Mouse (Mus musculus) spleen, adult 2 months (tissue): Measurements from ENCODE around the gene Gm5592. TPM values are rescaled to one million over a fixed set of nuclear protein-coding genes. Genes with fewer than 3 reads are reported as not detected.
"Not testable (repeated sequence)": the region's sequence is repeated elsewhere in the genome, so short reads cannot be mapped to it uniquely, and the experiment has no call there.

Experiments used
- DNase-seq, 2 experiments: peaks; one replicate each; pipeline versions ENCODE4 v3.0.0 to v3.0.0-alpha.2; 2012 to 2021; ENCODE audit warnings: low spot score in 2 of 2, low read depth in 1 of 2
- H3K27ac ChIP-seq: fragments of 200-500 bp; 2 replicates; pipeline ENCODE4 v1.5.1; 2012; ENCODE audit warnings: low read length, inconsistent platforms; ENCODE audit not compliant: insufficient read depth
- H3K27me3 ChIP-seq: fragments of 200-500 bp; 2 replicates; pipeline ENCODE4 v1.6.1; 2012; ENCODE audit warnings: mild to moderate bottlenecking, moderate library complexity, low read length, inconsistent platforms; ENCODE audit not compliant: control insufficient read depth, insufficient read depth
- H3K36me3 ChIP-seq: fragments of 200-500 bp; 2 replicates; pipeline ENCODE4 v1.6.1; 2012; ENCODE audit warnings: mild to moderate bottlenecking, low read length, inconsistent platforms; ENCODE audit not compliant: control insufficient read depth, insufficient read depth
- H3K4me1 ChIP-seq: fragments of 200-500 bp; 2 replicates; pipeline ENCODE4 v1.6.1; 2011; ENCODE audit warnings: inconsistent platforms; ENCODE audit not compliant: control insufficient read depth, insufficient read depth, insufficient read length
- H3K4me3 ChIP-seq: fragments of 200-500 bp; 2 replicates; pipeline ENCODE4 v1.5.1; 2011; ENCODE audit warnings: mild to moderate bottlenecking, inconsistent platforms; ENCODE audit not compliant: insufficient read depth, insufficient read length; ENCODE audit errors: extremely low read depth
- CTCF ChIP-seq: fragments of 200-500 bp; IDR thresholded peaks from 2 replicates; pipeline ENCODE4 v1.5.1; 2011; ENCODE audit warnings: mild to moderate bottlenecking, inconsistent platforms; ENCODE audit not compliant: insufficient read depth, insufficient read length, insufficient replicate concordance; ENCODE audit errors: extremely low read depth
- POLR2A ChIP-seq: fragments of 200-500 bp; IDR thresholded peaks from 2 replicates; pipeline ENCODE4 v1.6.1; 2011; ENCODE audit warnings: low read depth, low read length, inconsistent platforms
- WGBS: fragments of 180-500 bp; shearing (Covaris S2); methylation state at CpG from one replicate; pipeline ENCODE4 v1.1.7; 2018; 5-methylcytosine and 5-hydroxymethylcytosine counted together
- polyA plus RNA-seq: library from polyadenylated mRNA; depleted of rRNA; stranded (reverse); fragments of >200 nt; gene quantifications from 2 replicates; pipeline ENCODE4 v1.2.3, GENCODE M21; 2012; rRNA removed

Gm5592 gene
- polyA plus RNA-seq = not detected in 2 replicates

DNA sequence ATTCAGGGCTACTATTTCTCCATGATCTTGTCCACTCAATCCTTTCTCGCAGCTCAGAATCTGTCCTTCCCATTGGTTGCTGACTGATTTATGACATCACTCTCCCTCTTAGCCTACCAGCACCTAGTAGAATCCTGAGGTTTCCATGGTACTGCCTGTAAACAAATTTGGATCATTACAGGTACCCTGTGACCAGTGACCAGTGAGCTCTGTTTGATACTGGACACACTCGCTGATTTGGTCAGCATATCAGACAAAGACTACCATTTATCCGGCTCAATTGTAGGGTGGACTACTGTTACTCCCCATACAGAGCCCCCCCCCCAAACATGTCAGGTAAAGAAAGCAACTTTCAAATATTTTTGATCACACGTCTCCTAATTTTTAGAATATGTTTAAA, at the start of gene Gm5592:
TSS of gene Gm5592 (plus strand) at position 301 of the 400 bp plus-strand sequence.
- H3K4me3 ChIP-seq = not testable (repeated sequence)

DNA sequence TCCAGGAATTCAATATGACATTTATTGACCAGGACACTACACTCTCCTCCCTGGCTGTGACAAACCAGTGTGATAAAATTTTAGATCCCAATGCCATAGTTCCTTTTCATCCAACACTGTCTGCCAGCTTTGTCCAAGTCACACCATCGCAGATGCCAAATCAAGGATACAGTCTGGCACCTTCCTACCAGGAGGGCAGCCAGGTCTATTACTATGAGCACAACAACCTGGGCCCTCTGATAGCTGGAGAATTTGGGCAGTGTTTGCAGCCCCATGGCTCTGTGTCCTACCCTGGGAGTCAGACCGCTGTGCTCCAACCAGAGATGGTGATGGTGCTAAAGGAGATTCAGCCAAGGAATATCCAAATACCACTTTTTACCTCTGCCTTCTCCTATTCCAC, 2.2 kb downstream of the Gm5592 start:
- not testable (repeated sequence) for H3K27me3 ChIP-seq, H3K4me1 ChIP-seq, H3K36me3 ChIP-seq, DNase-seq, H3K27ac ChIP-seq, H3K4me3 ChIP-seq
- WGBS = 93% methylated on average over 2 of the region's 2 CpGs

More for the DNA sequence above, at the start of gene Gm5592:
- H3K4me1 ChIP-seq, H3K27ac ChIP-seq, H3K27me3 ChIP-seq, DNase-seq, H3K36me3 ChIP-seq: not testable (repeated sequence)
- 84% methylated on average over 4 of the region's 4 CpGs for WGBS

DNA sequence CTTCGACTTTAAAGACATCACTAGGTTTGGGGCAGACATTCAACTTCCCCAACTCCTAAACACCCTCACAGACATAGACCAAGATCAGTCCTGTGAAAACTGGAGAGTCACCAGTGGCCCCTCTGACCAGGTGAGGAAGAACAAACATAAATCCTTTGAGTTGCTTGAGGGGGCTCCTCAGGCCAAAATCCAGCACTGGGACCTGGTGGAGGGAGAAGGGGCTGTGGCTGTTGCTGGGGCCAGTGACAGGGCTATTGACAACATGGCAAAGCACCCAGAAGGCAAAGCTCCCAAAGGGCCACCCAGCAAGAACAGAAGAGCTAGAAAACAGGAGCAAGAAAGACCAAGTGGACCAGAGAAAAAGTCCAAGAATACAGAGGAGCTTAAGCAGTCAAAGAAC, 4.2 kb downstream of the Gm5592 start:
- not testable (repeated sequence) for DNase-seq, H3K4me1 ChIP-seq, H3K4me3 ChIP-seq, H3K27ac ChIP-seq, H3K36me3 ChIP-seq, H3K27me3 ChIP-seq
- WGBS = no CpG with 5 or more reads among the region's 1 CpGs

DNA sequence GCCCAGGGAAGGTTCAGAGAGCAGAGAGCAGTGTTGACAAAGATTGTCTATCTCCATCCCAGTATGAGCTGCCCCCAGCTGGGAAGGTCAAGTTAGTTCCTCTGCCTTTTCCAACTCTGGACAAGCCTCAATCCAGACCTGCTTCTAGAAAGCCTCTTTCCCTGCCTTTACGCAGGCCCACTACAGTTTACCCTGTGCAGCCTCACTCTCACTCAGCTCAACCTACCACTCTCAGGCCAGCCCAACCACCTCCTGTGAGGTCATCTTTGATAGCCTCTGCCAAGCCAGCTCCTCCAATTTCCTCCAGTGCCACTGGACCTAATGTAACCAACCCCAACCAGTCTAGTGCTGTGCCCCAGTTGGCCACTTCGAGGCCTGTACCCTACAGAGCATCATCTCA, 4.9 kb downstream of the Gm5592 start:
- not testable (repeated sequence) for H3K27ac ChIP-seq, H3K4me1 ChIP-seq, DNase-seq, H3K27me3 ChIP-seq, H3K36me3 ChIP-seq, H3K4me3 ChIP-seq
- WGBS = 55% methylated on average over 2 of the region's 2 CpGs

DNA sequence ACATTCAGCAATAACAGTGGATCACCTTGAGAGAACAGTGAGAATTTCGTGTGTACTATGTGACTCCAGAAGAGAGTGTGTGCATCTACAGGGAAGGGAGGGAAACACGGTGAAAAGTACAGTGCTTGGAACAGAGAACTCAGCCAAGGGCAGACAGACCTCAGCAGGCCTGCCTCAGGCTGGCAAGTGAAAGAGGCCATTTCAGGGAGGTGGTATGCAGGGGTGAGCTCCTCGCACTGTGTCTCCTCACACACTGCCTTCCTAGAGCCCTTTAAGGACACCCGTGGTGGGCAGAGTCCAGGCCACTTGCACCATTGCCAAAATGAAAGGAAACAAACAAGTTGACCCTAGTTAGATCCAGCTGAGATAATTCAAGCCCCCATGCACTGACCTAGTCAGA, 40.0 kb downstream of the Gm5592 start:
- Histone ChIP-seq H3K4me3 (no peak overlapping the region), H3K36me3 (no peaks in the 10 kb centered on the region), H3K27ac (no peak overlapping the region), H3K27me3 (no peaks in the 10 kb centered on the region), H3K4me1 (no peaks in the 10 kb centered on the region)
- no peak for DNase-seq
- TF ChIP-seq POLR2A = no peak
- TF ChIP-seq CTCF = no peak
- WGBS = 60% methylated on average over 4 of the region's 4 CpGs

Other genes with a start within 250 kb of the Gm5592 start
- not detected in 2 replicates for gene 4930433I11Rik, start 166.3 kb upstream of the Gm5592 start, polyA plus RNA-seq
- gene Gm4884, start 121.1 kb upstream of the Gm5592 start, polyA plus RNA-seq = not detected in 2 replicates
- 2.6 and 3.8 TPM in 2 replicates for gene AI987944, start 239.5 kb downstream of the Gm5592 start, polyA plus RNA-seq